Mouse (Mus musculus): ENCODE results near the gene Set. TPM values are rescaled to one million over a fixed set of nuclear protein-coding genes. Genes with fewer than 3 reads are reported as not detected.

The Set gene
- total and polyA plus RNA-seq, 2 experiments from 2014 or later, result 149 to 334 TPM

DNA sequence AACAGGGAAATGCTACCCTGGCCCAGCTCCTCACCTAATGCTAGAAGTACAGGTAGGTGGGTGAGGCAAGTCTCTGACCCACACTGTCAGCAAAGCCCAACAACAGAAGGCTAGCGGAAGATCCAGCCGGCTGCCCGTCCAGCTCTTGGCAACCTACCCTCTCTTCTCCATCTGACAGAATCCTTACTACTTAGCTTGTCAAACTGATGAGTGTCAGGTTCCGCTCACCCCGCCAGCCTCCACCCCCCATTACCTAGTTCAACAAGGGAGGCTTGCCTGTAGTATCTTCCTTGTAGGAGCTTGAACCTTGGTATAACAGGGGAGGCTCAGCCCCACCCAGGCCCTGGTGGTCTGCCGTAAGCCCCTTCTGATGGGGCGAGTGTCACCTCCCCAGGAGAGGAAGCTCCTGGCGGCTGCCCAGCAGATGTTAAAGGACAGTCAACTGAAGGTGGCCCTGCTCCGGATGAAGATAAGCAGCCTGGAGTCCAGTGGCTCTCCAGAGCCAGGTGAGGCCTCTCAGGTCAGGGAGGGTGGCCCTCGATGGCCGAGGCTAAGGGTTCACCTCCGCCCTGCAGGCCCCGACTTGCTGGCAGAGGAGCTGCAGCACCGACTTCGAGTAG, 23.1 kb downstream of the Set start:
- H3K27me3 ChIP-seq (ENCODE audit: insufficient read depth, low read length), result no peaks in the 10 kb centered on the region
- no peak for ATAC-seq
- H3K9ac ChIP-seq (replicated peaks; ENCODE audit: low read length), result no peak overlapping the region
- H3K4me2 ChIP-seq (ENCODE audit: low read depth, low read length), result no peak overlapping the region
- TF ChIP-seq CTCF (IDR thresholded peaks at IDR 0.05; ENCODE audit: low read depth), result no peak
- no peak for DNase-seq (ENCODE audit: low spot score)
- no peaks in the 10 kb centered on the region for H3K36me3 ChIP-seq (ENCODE audit: insufficient read depth, low read length)
- H3K27ac ChIP-seq, result no peak overlapping the region
- 87% methylated on average over 15 of the region's 15 CpGs for WGBS
- H3K9me3 ChIP-seq (ENCODE audit: low read length), result no peaks in the 10 kb centered on the region
- H3K4me3 ChIP-seq (ENCODE audit: low read length), result no peak overlapping the region
- H3K4me1 ChIP-seq (ENCODE audit: insufficient read depth, low read length), result peaks cover 4% of the 10 kb centered on the region; the same call in 1 of the 2 replicates

DNA sequence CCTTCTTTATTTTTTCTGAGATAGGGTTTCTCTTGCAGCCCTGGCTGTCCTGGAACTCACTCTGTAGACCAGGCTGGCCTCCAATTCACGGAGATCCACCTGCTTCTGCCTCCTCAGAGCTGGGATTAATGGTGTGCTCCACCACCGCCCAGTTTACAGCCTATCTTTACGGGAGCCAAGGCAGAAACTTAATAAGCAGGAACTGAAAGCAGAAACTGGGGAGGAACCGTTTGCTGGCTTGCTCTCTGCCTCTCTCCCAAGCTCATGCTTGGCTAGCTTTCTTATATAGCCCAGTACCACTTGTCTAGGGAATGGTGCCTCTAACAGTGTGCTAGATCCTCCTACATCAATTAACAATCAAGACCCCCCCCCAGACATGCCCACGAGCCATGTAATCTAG, 26.9 kb downstream of the Set start:
- TF ChIP-seq CTCF (IDR thresholded peaks at IDR 0.05; ENCODE audit: low read depth), result no peak
- WGBS, result 56% methylated on average over 5 of the region's 5 CpGs
- DNase-seq (ENCODE audit: low spot score), result no peak
- Histone ChIP-seq H3K9ac (replicated peaks; ENCODE audit: low read length) (no peak overlapping the region), H3K27ac (no peak overlapping the region), H3K4me3 (ENCODE audit: low read length) (no peak overlapping the region), H3K36me3 (ENCODE audit: insufficient read depth, low read length) (no peaks in the 10 kb centered on the region), H3K27me3 (ENCODE audit: insufficient read depth, low read length) (no peaks in the 10 kb centered on the region), H3K9me3 (ENCODE audit: low read length) (no peaks in the 10 kb centered on the region), H3K4me2 (ENCODE audit: low read depth, low read length) (peak overlapping the region; percentile 30), H3K4me1 (ENCODE audit: insufficient read depth, low read length) (peaks cover 4% of the 10 kb centered on the region; the same call in 1 of the 2 replicates)
- ATAC-seq, result no peak; the same call in 1 of the 2 replicates

DNA sequence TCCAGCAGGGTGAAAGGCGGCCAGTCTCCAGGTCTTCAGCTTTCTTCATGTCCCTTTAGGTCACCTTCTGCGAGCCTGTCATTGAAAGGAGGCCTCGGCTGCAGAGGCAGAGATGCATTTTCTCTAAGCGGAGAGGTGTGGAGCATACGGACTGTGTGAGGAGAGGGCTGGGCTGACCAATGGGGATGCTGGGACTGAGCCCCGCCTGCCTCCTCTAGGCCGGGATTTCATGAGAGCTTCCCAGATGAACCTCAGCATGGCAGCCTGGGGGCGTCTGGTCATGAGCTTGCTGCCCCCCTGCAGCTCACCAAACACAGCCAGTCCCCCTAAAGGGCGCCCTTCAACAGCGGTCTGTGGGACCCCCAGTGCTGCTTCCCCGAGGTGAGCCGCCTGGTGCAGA, 27.5 kb downstream of the Set start:
- H3K4me3 ChIP-seq (ENCODE audit: low read length), result 0 out of 2 replicates have a peak overlapping the region, but pooled peaks have one; percentile 1
- no peak for TF ChIP-seq CTCF (IDR thresholded peaks at IDR 0.05; ENCODE audit: low read depth)

DNA sequence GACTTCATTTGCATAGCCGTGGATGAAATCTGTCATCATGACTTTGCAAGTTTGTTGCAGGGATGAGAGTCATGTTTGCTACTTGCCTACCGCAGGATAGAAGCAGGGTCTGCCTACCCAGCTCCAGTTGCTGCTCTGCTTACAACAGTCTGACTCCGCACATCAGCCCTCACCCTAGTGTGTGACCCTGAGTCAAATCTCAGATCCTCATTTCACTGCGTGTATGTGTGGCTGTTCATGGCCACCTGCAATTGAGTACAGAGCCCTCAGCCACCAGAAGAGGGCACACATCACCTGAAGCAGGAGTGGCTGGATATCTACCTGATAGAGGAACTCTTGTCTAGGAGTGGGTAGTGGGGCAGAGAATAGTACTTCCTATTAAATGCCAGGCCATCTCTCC, 30.1 kb downstream of the Set start:
- Histone ChIP-seq H3K4me2 (ENCODE audit: low read depth, low read length) (no peak overlapping the region), H3K9ac (replicated peaks; ENCODE audit: low read length) (no peak overlapping the region), H3K4me1 (ENCODE audit: insufficient read depth, low read length) (peaks cover 4% of the 10 kb centered on the region; the same call in 1 of the 2 replicates), H3K27ac (no peak overlapping the region), H3K36me3 (ENCODE audit: insufficient read depth, low read length) (peaks cover 6% of the 10 kb centered on the region; the same call in 1 of the 2 replicates), H3K27me3 (ENCODE audit: insufficient read depth, low read length) (no peaks in the 10 kb centered on the region), H3K9me3 (ENCODE audit: low read length) (no peaks in the 10 kb centered on the region), H3K4me3 (ENCODE audit: low read length) (no peak overlapping the region)
- 93% methylated on average over 4 of the region's 4 CpGs for WGBS
- DNase-seq (ENCODE audit: low spot score) (no peak), ATAC-seq (no peak)
- TF ChIP-seq CTCF (IDR thresholded peaks at IDR 0.05; ENCODE audit: low read depth), result no peak

More for the DNA sequence above, 27.5 kb downstream of the Set start:
- Histone ChIP-seq H3K9ac (replicated peaks; ENCODE audit: low read length) (no peak overlapping the region), H3K27ac (no peak overlapping the region), H3K4me2 (ENCODE audit: low read depth, low read length) (peak overlapping the region; percentile 30), H3K4me1 (ENCODE audit: insufficient read depth, low read length) (peaks cover 4% of the 10 kb centered on the region; the same call in 1 of the 2 replicates), H3K27me3 (ENCODE audit: insufficient read depth, low read length) (no peaks in the 10 kb centered on the region), H3K9me3 (ENCODE audit: low read length) (no peaks in the 10 kb centered on the region), H3K36me3 (ENCODE audit: insufficient read depth, low read length) (no peaks in the 10 kb centered on the region)
- ATAC-seq (peak; percentile 74), DNase-seq (ENCODE audit: low spot score) (peak; percentile 27)
- 11% methylated on average over 11 of the region's 12 CpGs for WGBS

- Histone ChIP-seq H3K36me3 (ENCODE audit: insufficient read depth, low read length) (peaks cover 6% of the 10 kb centered on the region; the same call in 1 of the 2 replicates), H3K27ac (no peak overlapping the region), H3K4me1 (ENCODE audit: insufficient read depth, low read length) (no peaks in the 10 kb centered on the region), H3K27me3 (ENCODE audit: insufficient read depth, low read length) (no peaks in the 10 kb centered on the region), H3K9ac (replicated peaks; ENCODE audit: low read length) (no peak overlapping the region), H3K9me3 (ENCODE audit: low read length) (no peaks in the 10 kb centered on the region), H3K4me2 (ENCODE audit: low read depth, low read length) (no peak overlapping the region), H3K4me3 (ENCODE audit: low read length) (no peak overlapping the region)
- no peak for TF ChIP-seq CTCF (IDR thresholded peaks at IDR 0.05; ENCODE audit: low read depth)
- ATAC-seq (no peak), DNase-seq (ENCODE audit: low spot score) (no peak)
- 98% methylated on average over 12 of the region's 12 CpGs for WGBS
Observed at GRCm38 (mm10) chr2:30091521-30091920, 34.3 kb downstream of the Set start.

GRCm38 (mm10) chr2:30092280-30092918, 35.2 kb downstream of the Set start:
- H3K9ac ChIP-seq (replicated peaks; ENCODE audit: low read length), result peak overlapping the region; percentile 53
- no peaks in the 10 kb centered on the region for H3K27me3 ChIP-seq (ENCODE audit: insufficient read depth, low read length)
- H3K9me3 ChIP-seq (ENCODE audit: low read length), result no peaks in the 10 kb centered on the region
- peaks cover 12% of the 10 kb centered on the region for H3K36me3 ChIP-seq (ENCODE audit: insufficient read depth, low read length)
- ATAC-seq (no peak), DNase-seq (ENCODE audit: low spot score) (no peak)
- 59% methylated on average over 6 of the region's 6 CpGs for WGBS
- TF ChIP-seq CTCF (IDR thresholded peaks at IDR 0.05; ENCODE audit: low read depth), result no peak
- peak overlapping the region; percentile 60; the same call in 1 of the 2 replicates for H3K4me3 ChIP-seq (ENCODE audit: low read length)
- H3K4me2 ChIP-seq (ENCODE audit: low read depth, low read length), result peak overlapping the region; percentile 77
- no peaks in the 10 kb centered on the region for H3K4me1 ChIP-seq (ENCODE audit: insufficient read depth, low read length)
- H3K27ac ChIP-seq, result peak overlapping the region; percentile 3; the same call in 1 of the 2 replicates

All from hindbrain, postnatal 0 days (tissue).